Mouse (Mus musculus) thymus, adult 2 months (tissue): ENCODE measurements at regions not wholly inside any gene's neighbourhood (a gene's known extent, or its start where the extent isn't known, plus 50 kb on each side); places are given as distances from the start of the nearest gene placed in this dataset.
"Not testable (repeated sequence)": the region's sequence is repeated elsewhere in the genome, so short reads cannot be mapped to it uniquely, and the experiment has no call there.

Source experiments
- CTCF ChIP-seq: fragments of 200-500 bp; IDR thresholded peaks from 2 replicates; pipeline ENCODE4 v1.5.1; 2012; ENCODE audit warnings: mild to moderate bottlenecking, control low read depth, low read length, moderate library complexity, borderline replicate concordance; ENCODE audit not compliant: control insufficient read depth, poor library complexity, insufficient read depth; ENCODE audit errors: extremely low read depth
- POLR2A ChIP-seq: fragments of 200-500 bp; IDR thresholded peaks from 2 replicates; pipeline ENCODE4 v1.6.1; 2012; ENCODE audit warnings: mild to moderate bottlenecking, low read length, control low read depth, moderate library complexity; ENCODE audit not compliant: control insufficient read depth, poor library complexity, insufficient read depth; ENCODE audit errors: extremely low read depth

- TF ChIP-seq CTCF, POLR2A: not testable (repeated sequence)
These were observed 68.0 kb upstream of the Med13l start for GRCm38 (mm10) chr5:118492522-118492921.
